Mouse (Mus musculus): ENCODE data around the gene 3830406C13Rik. TPM values are rescaled to one million over a fixed set of nuclear protein-coding genes. Genes with fewer than 3 reads are reported as not detected.

Gene 3830406C13Rik
- polyA plus RNA-seq, 1 experiment: 30.6 TPM

DNA sequence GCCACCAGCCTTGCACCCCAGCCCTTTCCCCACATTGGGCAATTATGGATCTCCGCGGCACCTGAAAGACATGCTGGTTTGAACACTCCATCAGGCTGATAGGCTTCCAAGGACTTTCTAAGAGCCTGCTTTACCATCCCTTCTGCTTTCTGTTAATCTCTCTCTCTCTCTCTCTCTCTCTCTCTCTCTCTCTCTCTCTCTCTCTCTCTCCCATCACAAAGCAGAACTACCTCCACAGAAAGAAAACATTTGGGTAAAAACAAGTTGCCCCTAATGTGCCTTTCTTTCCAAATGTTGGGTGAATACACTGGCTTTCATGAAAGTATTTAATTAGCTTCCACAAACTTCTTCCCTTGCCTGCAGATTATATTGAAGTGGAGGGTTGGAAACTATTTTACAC lies 64.1 kb downstream of the 3830406C13Rik start, which contains the start of gene Fezf2:
Fezf2 (minus strand) TSS at position 101 of the 400 bp plus-strand sequence.
- no peak within 1 kb of the TSS for H3K4me3 ChIP-seq (ENCODE audit: control insufficient read depth, low read depth, low read length)
- TF ChIP-seq CTCF (IDR thresholded peaks at IDR 0.05; ENCODE audit: control insufficient read depth, insufficient read depth, insufficient replicate concordance, low read depth, low read length) (no peak), POLR2A (IDR thresholded peaks at IDR 0.05; ENCODE audit: control insufficient read depth, low read depth, low read length) (no peak)
- H3K4me1 ChIP-seq (ENCODE audit: control insufficient read depth, insufficient read depth, low read length): peaks cover 2% of the 10 kb centered on the region; the same call in 1 of the 2 replicates
- H3K27me3 ChIP-seq (ENCODE audit: control insufficient read depth, insufficient read depth, low read length): no peaks in the 10 kb centered on the region; the same call in 1 of the 2 replicates
- H3K27ac ChIP-seq (ENCODE audit: control insufficient read depth, insufficient read depth, low read depth, low read length): no peak within 1 kb of the TSS
- H3K36me3 ChIP-seq (ENCODE audit: control insufficient read depth, insufficient read depth, low read length): no peaks in the 10 kb centered on the region

DNA sequence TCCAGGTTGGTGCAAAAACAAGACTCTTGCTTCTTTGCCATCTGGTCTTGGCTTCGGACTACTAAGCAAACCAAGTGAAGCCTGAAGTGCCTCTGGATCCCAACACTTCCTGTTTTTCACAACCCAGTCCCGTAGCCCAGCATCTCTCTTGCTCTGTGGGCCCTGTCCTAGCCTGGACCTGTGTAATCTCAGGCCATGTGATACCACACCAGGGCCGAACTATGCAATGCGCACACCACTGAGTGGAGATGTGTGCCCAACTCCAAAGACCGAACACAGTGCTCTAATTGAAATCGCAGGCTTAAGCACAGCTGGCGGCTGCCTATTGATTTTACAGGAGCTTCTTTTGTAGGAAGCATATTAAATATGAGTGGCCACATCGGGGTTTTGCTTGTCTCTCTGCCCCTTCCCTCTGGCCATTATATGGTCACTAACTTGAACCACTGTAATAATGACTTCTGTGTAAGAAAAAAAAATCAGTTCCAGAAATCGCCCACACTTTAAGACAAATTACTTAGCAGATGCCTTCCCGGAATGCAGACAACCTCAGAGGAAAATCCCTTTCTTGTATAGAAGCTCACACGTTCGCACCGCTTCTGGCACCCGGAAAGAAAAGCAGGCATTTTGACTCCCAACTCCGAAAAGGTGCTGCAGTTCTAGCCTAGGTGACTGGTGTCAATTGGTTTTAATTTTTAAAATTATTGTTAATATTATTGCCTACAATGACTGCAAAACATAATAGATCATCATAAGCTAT lies 65.5 kb downstream of the 3830406C13Rik start:
- H3K27ac ChIP-seq (ENCODE audit: control insufficient read depth, insufficient read depth, low read depth, low read length): no peak overlapping the region
- peaks cover 2% of the 10 kb centered on the region; the same call in 1 of the 2 replicates for H3K4me1 ChIP-seq (ENCODE audit: control insufficient read depth, insufficient read depth, low read length)
- H3K4me3 ChIP-seq (ENCODE audit: control insufficient read depth, low read depth, low read length): no peak overlapping the region
- TF ChIP-seq CTCF (IDR thresholded peaks at IDR 0.05; ENCODE audit: control insufficient read depth, insufficient read depth, insufficient replicate concordance, low read depth, low read length): no peak
- TF ChIP-seq POLR2A (IDR thresholded peaks at IDR 0.05; ENCODE audit: control insufficient read depth, low read depth, low read length): no peak
- H3K27me3 ChIP-seq (ENCODE audit: control insufficient read depth, insufficient read depth, low read length): no peaks in the 10 kb centered on the region
- no peaks in the 10 kb centered on the region for H3K36me3 ChIP-seq (ENCODE audit: control insufficient read depth, insufficient read depth, low read length)

DNA sequence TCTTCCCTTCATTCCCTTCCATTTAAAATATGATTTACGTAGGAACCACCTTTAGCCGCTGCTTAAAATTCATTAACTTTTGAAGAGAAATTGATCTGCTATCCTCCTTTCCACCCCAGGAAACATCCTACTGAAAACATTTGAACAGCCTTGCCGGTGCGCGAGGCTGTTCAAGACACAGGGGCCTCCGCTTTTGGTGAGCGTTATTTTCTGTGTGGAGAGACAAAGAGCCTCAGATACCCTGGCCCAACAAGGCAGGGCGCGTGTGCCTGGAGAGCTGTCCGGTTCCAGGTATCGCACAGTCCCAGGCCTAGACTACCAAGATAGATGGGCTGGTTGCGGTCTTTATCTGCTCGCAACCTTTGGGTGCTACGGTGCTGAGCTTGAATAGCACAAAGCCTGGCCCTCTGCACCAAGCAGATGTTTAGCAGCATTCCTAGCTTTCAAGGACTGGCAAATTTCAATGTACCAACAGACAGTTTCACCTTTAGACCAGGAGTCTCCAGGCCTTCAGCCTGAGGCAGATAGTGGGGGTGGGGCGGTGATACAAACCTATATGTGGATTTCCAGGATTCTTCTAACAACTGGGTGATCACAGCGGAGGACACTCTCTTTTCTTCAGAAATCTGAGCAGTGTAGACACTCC lies 66.4 kb downstream of the 3830406C13Rik start:
- Histone ChIP-seq H3K36me3 (ENCODE audit: control insufficient read depth, insufficient read depth, low read length) (no peaks in the 10 kb centered on the region), H3K4me3 (ENCODE audit: control insufficient read depth, low read depth, low read length) (no peak overlapping the region), H3K4me1 (ENCODE audit: control insufficient read depth, insufficient read depth, low read length) (peaks cover 2% of the 10 kb centered on the region; the same call in 1 of the 2 replicates), H3K27ac (ENCODE audit: control insufficient read depth, insufficient read depth, low read depth, low read length) (no peak overlapping the region), H3K27me3 (ENCODE audit: control insufficient read depth, insufficient read depth, low read length) (no peaks in the 10 kb centered on the region)
- no peak for TF ChIP-seq POLR2A (IDR thresholded peaks at IDR 0.05; ENCODE audit: control insufficient read depth, low read depth, low read length)

Other genes starting within 250 kb of the 3830406C13Rik start
- 0.41 and 0.49 TPM in 2 replicates for gene Gm49355, start 197 bp upstream of the 3830406C13Rik start, polyA plus RNA-seq (2012; rRNA removed)
- not detected in 2 replicates for gene Fezf2, start 64.0 kb downstream of the 3830406C13Rik start, polyA plus RNA-seq (2012; rRNA removed)

Measured in testis, adult 2 months (tissue).